Mouse (Mus musculus): Measurements from ENCODE around the gene H2-K1. TPM values are rescaled to one million over a fixed set of nuclear protein-coding genes. Genes with fewer than 3 reads are reported as not detected.

Gene H2-K1
- polyA plus RNA-seq, 1 experiment from 2014 or later, result 32.7 TPM

DNA sequence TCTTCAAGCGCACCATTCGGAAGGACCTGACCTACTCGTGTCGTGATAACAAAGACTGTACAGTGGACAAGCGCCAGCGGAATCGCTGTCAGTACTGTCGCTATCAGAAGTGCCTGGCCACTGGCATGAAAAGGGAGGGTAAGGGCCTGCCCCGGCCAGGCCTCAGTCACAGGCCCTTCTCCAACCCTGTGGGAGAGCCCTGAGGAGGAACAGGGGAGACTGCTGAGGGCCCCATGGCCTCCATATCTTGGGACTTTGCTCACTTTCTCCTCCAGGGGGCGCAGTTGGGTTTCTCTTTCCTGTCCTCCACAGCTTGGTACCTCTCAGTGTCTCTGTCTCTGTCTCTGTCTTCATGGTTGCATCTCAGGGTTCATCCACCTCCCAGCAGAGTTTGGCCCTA is 33.9 kb upstream of the H2-K1 start:
- no peak overlapping the region for H3K27ac ChIP-seq (ENCODE audit: low read length)
- no peak overlapping the region for H3K4me3 ChIP-seq (ENCODE audit: low read length)
- no peaks in the 10 kb centered on the region for H3K9me3 ChIP-seq (ENCODE audit: low read length)
- 76% methylated on average over 10 of the region's 10 CpGs for WGBS
- no peak overlapping the region for H3K4me2 ChIP-seq (replicated peaks; ENCODE audit: low read depth, low read length)
- H3K9ac ChIP-seq (replicated peaks; ENCODE audit: low read length), result no peak overlapping the region
- no peaks in the 10 kb centered on the region for H3K27me3 ChIP-seq (ENCODE audit: insufficient read depth, low read length)
- peaks cover 40% of the 10 kb centered on the region for H3K4me1 ChIP-seq (ENCODE audit: insufficient read depth, low read length)
- ATAC-seq (ENCODE audit: low FRiP score, low TSS enrichment), result no peak
- peaks cover 51% of the 10 kb centered on the region for H3K36me3 ChIP-seq (ENCODE audit: insufficient read depth, low read length)

DNA sequence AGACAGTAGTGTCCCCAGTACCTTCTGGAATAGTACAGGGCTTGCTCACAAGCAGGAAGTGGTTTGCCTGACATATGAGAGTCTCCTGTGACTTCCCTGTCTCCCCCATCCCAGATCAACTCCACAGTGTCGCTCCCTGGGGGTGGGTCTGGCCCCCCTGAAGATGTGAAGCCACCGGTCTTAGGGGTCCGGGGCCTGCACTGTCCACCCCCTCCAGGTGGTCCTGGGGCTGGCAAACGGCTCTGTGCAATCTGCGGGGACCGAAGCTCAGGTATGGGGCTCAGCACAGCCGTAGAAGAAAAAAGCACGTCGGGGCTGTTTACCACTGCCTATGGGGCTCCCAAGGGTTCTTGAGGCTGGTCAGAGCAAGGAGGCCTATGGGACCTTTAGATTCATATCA is 33.3 kb upstream of the H2-K1 start:
- no peak for ATAC-seq (ENCODE audit: low FRiP score, low TSS enrichment)
- H3K4me2 ChIP-seq (replicated peaks; ENCODE audit: low read depth, low read length), result peak overlapping the region; percentile 89; the same call in 1 of the 2 replicates
- H3K9me3 ChIP-seq (ENCODE audit: low read length), result no peaks in the 10 kb centered on the region
- 87% methylated on average over 9 of the region's 9 CpGs for WGBS
- no peak overlapping the region for H3K27ac ChIP-seq (ENCODE audit: low read length)
- no peak overlapping the region for H3K4me3 ChIP-seq (ENCODE audit: low read length)
- H3K27me3 ChIP-seq (ENCODE audit: insufficient read depth, low read length), result no peaks in the 10 kb centered on the region
- peaks cover 40% of the 10 kb centered on the region for H3K4me1 ChIP-seq (ENCODE audit: insufficient read depth, low read length)
- H3K36me3 ChIP-seq (ENCODE audit: insufficient read depth, low read length), result peaks cover 57% of the 10 kb centered on the region
- H3K9ac ChIP-seq (replicated peaks; ENCODE audit: low read length), result peak overlapping the region; percentile 93; the same call in 1 of the 2 replicates

DNA sequence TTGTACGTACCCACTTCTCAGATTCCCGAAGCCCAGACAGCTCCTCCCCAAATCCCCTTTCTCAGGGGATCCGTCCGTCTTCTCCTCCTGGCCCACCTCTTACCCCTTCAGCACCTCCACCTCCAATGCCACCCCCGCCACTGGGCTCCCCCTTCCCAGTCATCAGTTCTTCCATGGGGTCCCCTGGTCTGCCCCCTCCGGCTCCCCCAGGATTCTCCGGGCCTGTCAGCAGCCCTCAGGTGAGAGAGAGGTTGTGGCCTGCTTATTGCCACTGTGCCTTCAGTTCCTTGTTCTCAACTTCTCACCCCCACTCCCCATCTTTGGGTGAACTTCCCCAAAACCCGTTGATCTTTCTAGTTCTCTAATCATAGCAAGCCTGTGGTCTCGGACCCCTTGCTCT is 32.7 kb upstream of the H2-K1 start:
- H3K4me2 ChIP-seq (replicated peaks; ENCODE audit: low read depth, low read length), result peak overlapping the region; percentile 89
- H3K9ac ChIP-seq (replicated peaks; ENCODE audit: low read length), result peak overlapping the region; percentile 93
- peak overlapping the region; percentile 88 for H3K4me3 ChIP-seq (ENCODE audit: low read length)
- H3K36me3 ChIP-seq (ENCODE audit: insufficient read depth, low read length), result peaks cover 54% of the 10 kb centered on the region
- no peak for ATAC-seq (ENCODE audit: low FRiP score, low TSS enrichment)
- no peaks in the 10 kb centered on the region for H3K27me3 ChIP-seq (ENCODE audit: insufficient read depth, low read length)
- peaks cover 41% of the 10 kb centered on the region for H3K4me1 ChIP-seq (ENCODE audit: insufficient read depth, low read length)
- H3K27ac ChIP-seq (ENCODE audit: low read length), result no peak overlapping the region
- WGBS, result 40% methylated on average over 9 of the region's 9 CpGs
- H3K9me3 ChIP-seq (ENCODE audit: low read length), result no peaks in the 10 kb centered on the region

DNA sequence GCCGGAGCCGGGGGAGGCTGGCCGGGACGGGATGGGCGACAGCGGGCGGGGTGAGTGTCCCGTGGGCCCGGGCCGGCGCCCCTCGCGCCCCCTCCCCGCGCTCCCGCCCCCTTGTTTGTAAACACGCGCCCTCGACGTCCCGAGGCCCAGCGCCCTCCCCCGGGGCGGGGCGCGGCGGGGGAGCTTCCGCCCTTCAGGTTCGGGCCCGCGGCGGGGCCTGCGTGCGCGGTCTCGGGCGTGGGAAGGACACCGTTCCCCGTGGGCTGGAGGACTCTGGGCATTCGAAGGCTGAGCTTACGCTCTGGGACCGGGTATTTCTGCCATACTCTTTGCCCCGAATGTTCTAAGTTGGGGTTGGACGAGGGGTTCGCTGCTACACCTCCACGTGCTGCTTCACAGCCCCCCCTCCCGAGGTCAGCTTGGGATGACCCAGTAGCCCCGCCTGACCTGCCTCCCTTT is 32.1 kb upstream of the H2-K1 start:
- peak overlapping the region; percentile 93 for H3K9ac ChIP-seq (replicated peaks; ENCODE audit: low read length)
- no peaks in the 10 kb centered on the region for H3K27me3 ChIP-seq (ENCODE audit: insufficient read depth, low read length)
- H3K4me1 ChIP-seq (ENCODE audit: insufficient read depth, low read length), result peaks cover 43% of the 10 kb centered on the region
- peak; percentile 7; the same call in 1 of the 2 replicates for ATAC-seq (ENCODE audit: low FRiP score, low TSS enrichment)
- peaks cover 48% of the 10 kb centered on the region for H3K36me3 ChIP-seq (ENCODE audit: insufficient read depth, low read length)
- under 1% methylated on average over 40 of the region's 48 CpGs for WGBS
- peak overlapping the region; percentile 89 for H3K4me2 ChIP-seq (replicated peaks; ENCODE audit: low read depth, low read length)
- H3K27ac ChIP-seq (ENCODE audit: low read length), result peak overlapping the region; percentile 97
- H3K9me3 ChIP-seq (ENCODE audit: low read length), result no peaks in the 10 kb centered on the region
- H3K4me3 ChIP-seq (ENCODE audit: low read length), result peak overlapping the region; percentile 88

DNA sequence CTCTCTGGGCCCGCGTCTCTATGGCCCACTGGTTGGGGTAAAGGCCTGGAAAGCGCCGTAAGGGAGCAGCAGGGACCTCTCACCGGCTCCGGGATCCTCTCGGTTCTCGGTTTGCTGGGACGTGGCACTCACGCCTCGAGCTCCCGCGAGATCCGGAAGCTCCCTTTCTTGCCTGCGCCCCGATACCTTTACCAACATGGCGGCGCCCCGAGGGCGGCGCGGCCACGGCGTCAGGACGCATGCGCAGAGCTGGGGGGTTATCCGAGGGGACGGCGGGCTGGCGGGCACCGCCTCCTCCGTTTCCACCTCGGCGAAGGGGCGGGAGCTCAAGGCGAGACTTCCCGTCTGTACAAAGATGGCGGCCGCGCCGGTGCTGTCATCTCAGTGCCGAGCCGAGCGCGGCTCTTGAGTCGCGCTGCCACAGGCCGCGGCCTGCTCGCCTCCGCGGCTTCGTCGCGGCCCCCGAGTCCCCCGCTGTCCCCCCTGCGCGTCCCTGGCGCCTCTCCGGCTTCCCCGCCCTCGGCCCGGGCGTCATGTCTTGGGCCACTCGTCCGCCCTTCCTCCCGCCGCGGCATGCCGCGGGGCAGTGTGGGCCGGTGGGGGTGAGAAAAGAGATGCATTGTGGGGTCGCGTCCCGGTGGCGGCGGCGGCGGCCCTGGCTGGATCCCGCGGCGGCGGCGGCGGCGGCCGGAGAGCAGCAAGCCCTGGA is 31.5 kb upstream of the H2-K1 start, which contains the start of the genes Slc39a7 and Rxrb:
Gene Slc39a7 (minus strand): TSS at position 218 of the 709 bp plus-strand sequence.
Gene Rxrb (plus strand): TSS at position 348 of the 709 bp plus-strand sequence.
- Histone ChIP-seq H3K27me3 (ENCODE audit: insufficient read depth, low read length) (no peaks in the 10 kb centered on the region), H3K9me3 (ENCODE audit: low read length) (no peaks in the 10 kb centered on the region), H3K4me2 (replicated peaks; ENCODE audit: low read depth, low read length) (peak within 1 kb of the TSS; percentile 97), H3K9ac (replicated peaks; ENCODE audit: low read length) (peak within 1 kb of the TSS; percentile 93), H3K27ac (ENCODE audit: low read length) (peak within 1 kb of the TSS; percentile 97), H3K4me1 (ENCODE audit: insufficient read depth, low read length) (peaks cover 49% of the 10 kb centered on the region), H3K4me3 (ENCODE audit: low read length) (peak within 1 kb of the TSS; percentile 88), H3K36me3 (ENCODE audit: insufficient read depth, low read length) (peaks cover 43% of the 10 kb centered on the region)
- ATAC-seq (ENCODE audit: low FRiP score, low TSS enrichment), result peak; percentile 72
- under 1% methylated on average over 65 of the region's 88 CpGs for WGBS

DNA sequence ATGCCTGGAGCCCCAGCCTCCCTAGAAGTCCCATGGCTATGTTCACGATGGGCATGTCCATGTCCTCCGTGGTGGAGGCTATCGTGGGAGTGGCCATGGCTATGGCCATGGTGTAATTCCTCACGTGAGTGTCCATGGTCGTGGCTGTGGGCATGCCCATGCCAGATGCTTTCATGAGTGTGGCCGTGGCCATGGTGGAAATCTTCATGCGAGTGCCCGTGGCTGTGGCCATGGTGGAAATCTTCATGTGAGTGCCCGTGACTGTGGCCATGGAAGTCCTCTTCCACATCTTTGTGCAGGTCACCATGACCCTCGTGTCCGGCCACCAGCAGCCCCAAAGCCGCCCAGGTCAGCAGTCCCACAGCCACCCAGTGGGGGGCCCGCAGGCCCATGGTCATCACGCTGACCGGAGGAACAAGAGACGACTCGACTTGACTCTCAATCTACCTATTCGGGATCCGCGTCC is 30.7 kb upstream of the H2-K1 start:
- Histone ChIP-seq H3K4me1 (ENCODE audit: insufficient read depth, low read length) (peaks cover 56% of the 10 kb centered on the region), H3K4me2 (replicated peaks; ENCODE audit: low read depth, low read length) (peak overlapping the region; percentile 97), H3K9ac (replicated peaks; ENCODE audit: low read length) (peak overlapping the region; percentile 92), H3K4me3 (ENCODE audit: low read length) (peak overlapping the region; percentile 88), H3K27ac (ENCODE audit: low read length) (peak overlapping the region; percentile 92), H3K27me3 (ENCODE audit: insufficient read depth, low read length) (no peaks in the 10 kb centered on the region), H3K36me3 (ENCODE audit: insufficient read depth, low read length) (peaks cover 36% of the 10 kb centered on the region), H3K9me3 (ENCODE audit: low read length) (no peaks in the 10 kb centered on the region)
- 3% methylated on average over 20 of the region's 20 CpGs for WGBS
- no peak for ATAC-seq (ENCODE audit: low FRiP score, low TSS enrichment)

DNA sequence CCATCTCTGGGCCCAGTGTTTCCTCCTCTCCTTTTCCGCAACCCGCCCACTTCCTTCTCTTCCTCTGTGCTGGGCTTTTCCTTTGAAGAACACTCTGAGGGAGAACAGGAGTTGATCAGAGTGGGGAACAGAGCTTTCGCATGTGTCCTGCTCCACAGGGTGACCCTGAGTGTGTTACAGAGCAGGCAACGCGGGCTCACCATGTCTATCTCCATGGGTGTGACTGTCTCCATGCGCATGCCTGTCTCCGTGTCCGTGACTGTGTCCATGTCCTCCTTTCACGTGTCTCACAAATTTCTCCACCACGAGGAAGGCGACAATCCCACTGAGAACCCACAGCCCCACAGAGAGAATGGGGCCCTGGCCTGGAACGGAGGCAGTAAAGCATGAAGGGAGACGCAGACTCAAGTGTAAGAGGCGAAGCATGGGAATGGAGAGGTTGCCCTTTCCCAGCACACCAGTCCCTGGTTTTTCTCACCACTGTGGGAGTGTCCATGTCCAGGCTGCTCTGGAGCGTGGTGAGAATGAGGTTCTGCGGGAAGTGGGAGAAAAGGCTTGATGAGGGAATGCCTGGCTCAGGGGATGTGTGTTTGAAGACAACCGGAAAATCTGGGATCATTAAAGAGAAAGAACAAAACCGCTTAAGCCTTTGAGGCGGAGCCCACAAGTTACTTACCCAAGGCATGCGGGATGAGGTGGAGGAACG is 29.9 kb upstream of the H2-K1 start:
- peak overlapping the region; percentile 88 for H3K4me3 ChIP-seq (ENCODE audit: low read length)
- peak overlapping the region; percentile 92; the same call in 1 of the 2 replicates for H3K27ac ChIP-seq (ENCODE audit: low read length)
- 58% methylated on average over 21 of the region's 21 CpGs for WGBS
- no peaks in the 10 kb centered on the region for H3K9me3 ChIP-seq (ENCODE audit: low read length)
- no peak for ATAC-seq (ENCODE audit: low FRiP score, low TSS enrichment)
- peak overlapping the region; percentile 92 for H3K9ac ChIP-seq (replicated peaks; ENCODE audit: low read length)
- H3K4me2 ChIP-seq (replicated peaks; ENCODE audit: low read depth, low read length), result peak overlapping the region; percentile 97
- no peaks in the 10 kb centered on the region for H3K27me3 ChIP-seq (ENCODE audit: insufficient read depth, low read length)
- H3K36me3 ChIP-seq (ENCODE audit: insufficient read depth, low read length), result peaks cover 28% of the 10 kb centered on the region
- H3K4me1 ChIP-seq (ENCODE audit: insufficient read depth, low read length), result peaks cover 65% of the 10 kb centered on the region

DNA sequence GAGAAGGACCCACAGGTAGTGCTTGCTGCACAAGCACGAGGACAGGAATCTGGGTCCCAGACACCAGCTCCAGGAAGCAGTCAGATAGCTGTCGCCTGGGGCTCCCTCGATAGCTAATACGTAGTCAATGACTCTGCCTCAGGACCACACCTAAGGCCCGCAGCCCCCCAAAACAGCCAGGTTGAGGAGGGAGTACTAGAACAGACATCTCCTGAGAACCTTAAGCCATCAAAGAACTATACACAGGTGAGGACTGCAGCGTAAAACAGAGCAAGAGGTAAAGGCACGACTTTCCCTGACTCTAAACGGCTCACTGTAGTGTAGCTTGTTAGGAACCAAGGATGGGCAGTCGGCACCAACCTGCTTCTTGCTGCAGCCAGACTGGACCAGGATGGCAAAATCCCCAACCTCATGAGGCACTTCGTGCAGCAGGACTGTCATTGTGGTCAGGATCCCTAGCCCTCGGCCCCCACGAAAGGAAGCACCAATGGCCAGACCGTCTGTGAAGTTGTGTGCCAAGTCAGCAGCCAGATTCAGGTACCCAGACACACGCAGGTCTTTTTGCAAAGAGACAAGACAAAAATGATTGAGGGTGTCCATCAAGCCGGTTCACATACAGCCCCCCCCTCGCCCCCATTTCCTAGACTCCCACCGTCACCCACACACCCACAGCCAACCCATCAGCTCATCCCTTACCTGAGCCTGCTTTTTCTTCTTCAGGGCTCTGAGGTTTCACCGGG is 29.2 kb upstream of the H2-K1 start:
- Histone ChIP-seq H3K27me3 (ENCODE audit: insufficient read depth, low read length) (no peaks in the 10 kb centered on the region), H3K9me3 (ENCODE audit: low read length) (no peaks in the 10 kb centered on the region), H3K4me3 (ENCODE audit: low read length) (peak overlapping the region; percentile 88), H3K4me2 (replicated peaks; ENCODE audit: low read depth, low read length) (peak overlapping the region; percentile 97), H3K27ac (ENCODE audit: low read length) (peak overlapping the region; percentile 92; the same call in 1 of the 2 replicates), H3K9ac (replicated peaks; ENCODE audit: low read length) (peak overlapping the region; percentile 92), H3K36me3 (ENCODE audit: insufficient read depth, low read length) (peaks cover 23% of the 10 kb centered on the region), H3K4me1 (ENCODE audit: insufficient read depth, low read length) (peaks cover 65% of the 10 kb centered on the region)
- 89% methylated on average over 18 of the region's 18 CpGs for WGBS
- no peak for ATAC-seq (ENCODE audit: low FRiP score, low TSS enrichment)

DNA sequence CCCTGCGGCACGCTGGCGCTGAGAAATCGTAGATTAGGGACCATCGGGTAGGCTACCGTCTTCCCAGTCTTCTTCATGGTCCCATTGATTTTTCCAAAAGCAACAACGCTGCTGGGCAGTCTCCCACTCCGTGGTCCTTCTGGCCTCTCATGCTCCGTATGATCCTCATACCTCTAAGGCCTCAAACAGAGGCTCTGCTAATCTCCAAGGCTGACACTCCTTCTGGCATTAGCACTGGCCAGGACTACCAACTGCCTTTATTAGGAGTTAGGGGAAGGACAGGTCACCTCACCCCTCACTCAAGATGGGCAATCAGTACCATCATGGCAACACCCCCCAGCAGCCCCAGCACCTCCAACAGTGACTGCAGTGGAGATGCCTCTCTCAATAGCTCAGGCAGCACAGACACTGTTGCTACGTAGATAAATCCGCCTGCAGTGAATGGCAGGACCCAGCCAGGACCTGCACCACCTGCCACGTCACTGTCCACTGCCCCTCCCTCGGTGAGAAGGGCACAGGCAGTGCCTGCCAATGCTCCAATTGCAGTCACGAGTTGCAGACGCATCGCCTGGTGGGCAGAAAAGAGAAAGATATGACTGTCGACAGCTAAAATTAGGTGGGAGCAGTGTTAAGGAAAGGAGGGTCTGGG is 28.5 kb upstream of the H2-K1 start:
- peak overlapping the region; percentile 86 for H3K4me2 ChIP-seq (replicated peaks; ENCODE audit: low read depth, low read length)
- peaks cover 17% of the 10 kb centered on the region for H3K36me3 ChIP-seq (ENCODE audit: insufficient read depth, low read length)
- H3K9me3 ChIP-seq (ENCODE audit: low read length), result no peaks in the 10 kb centered on the region
- no peak overlapping the region for H3K9ac ChIP-seq (replicated peaks; ENCODE audit: low read length)
- WGBS, result 80% methylated on average over 17 of the region's 17 CpGs
- H3K27me3 ChIP-seq (ENCODE audit: insufficient read depth, low read length), result no peaks in the 10 kb centered on the region
- peak overlapping the region; percentile 54 for H3K27ac ChIP-seq (ENCODE audit: low read length)
- H3K4me3 ChIP-seq (ENCODE audit: low read length), result 0 out of 2 replicates have a peak overlapping the region, but pooled peaks have one; percentile 56
- ATAC-seq (ENCODE audit: low FRiP score, low TSS enrichment), result no peak
- H3K4me1 ChIP-seq (ENCODE audit: insufficient read depth, low read length), result peaks cover 69% of the 10 kb centered on the region
